ENCODE assay signal across 41 mouse cellular contexts in the genomic region with DNA sequence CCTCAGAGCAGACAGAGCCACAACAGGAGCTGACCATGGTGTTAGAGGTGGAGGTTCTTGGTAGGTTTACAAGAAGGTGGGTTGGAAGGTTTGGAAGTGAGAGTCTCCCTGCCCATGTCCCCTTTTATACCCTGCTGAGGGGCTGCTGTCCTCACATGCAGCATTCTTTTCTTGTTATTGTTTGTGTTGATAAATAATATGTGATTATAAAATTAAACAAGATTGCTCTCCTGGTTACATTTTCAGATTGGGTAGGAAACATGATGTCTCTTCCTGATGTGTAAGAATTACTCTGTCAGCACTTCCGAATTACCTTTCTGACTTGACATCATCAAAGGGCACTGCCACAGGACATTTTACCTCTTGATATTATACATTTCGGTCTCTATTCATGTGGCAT. TPM values are rescaled to one million over a fixed set of nuclear protein-coding genes. Genes with fewer than 3 reads are reported as not detected.
"Had no signal": no experiment of that assay in that cellular context is flagged by ENCODE, and none has a peak within 500 bp of the region (broad histone marks: within the 10 kb centered on the region; RNA-seq: fewer than 3 reads in every experiment).

Gene Gm11564, minus strand, starts transcription at position 101 of the 400 bp plus-strand sequence.

RNA-seq across cellular contexts. Expression of gene Gm11564, which starts in this region (rescaled TPM):
- total RNA-seq: heart, postnatal 10 days; heart, postnatal 14 days; heart, postnatal 25 days; heart, postnatal 36 days; heart, postnatal 4 days; hematopoietic stem cell, adult 5-6 weeks; hindbrain, postnatal 0 days; layer of hippocampus, adult 18-20 months; layer of hippocampus, adult 2 months; layer of hippocampus, adult 8-10 months; layer of hippocampus, postnatal 10 days; layer of hippocampus, postnatal 14 days; layer of hippocampus, postnatal 25 days; layer of hippocampus, postnatal 36 days; left cerebral cortex, adult 18-20 months had no signal
- polyA plus RNA-seq: heart, embryonic 10.5 days; heart, embryonic 11.5 days; heart, embryonic 12.5 days; heart, embryonic 13.5 days; heart, embryonic 14.5 days; heart, embryonic 15.5 days; heart, embryonic 16.5 days; heart, postnatal 0 days; hindbrain, embryonic 10.5 days; hindbrain, embryonic 11.5 days; hindbrain, embryonic 12.5 days; hindbrain, embryonic 13.5 days; hindbrain, embryonic 14.5 days; hindbrain, embryonic 15.5 days; hindbrain, embryonic 16.5 days; hindbrain, postnatal 0 days; inflammation-experienced regulatory T-cells, adult 6 months; intestine, embryonic 14.5 days; intestine, embryonic 15.5 days; intestine, embryonic 16.5 days; intestine, postnatal 0 days; kidney, adult 2 months; kidney, embryonic 14.5 days; kidney, embryonic 15.5 days; kidney, embryonic 16.5 days; kidney, postnatal 0 days; large intestine, adult 2 months had no signal
